Mouse (Mus musculus) layer of hippocampus, adult 2 months (tissue): Measurements from ENCODE around the gene Eaf1. TPM values are rescaled to one million over a fixed set of nuclear protein-coding genes. Genes with fewer than 3 reads are reported as not detected.

ENCODE experiments used
- DNase-seq, 2 experiments: peaks; one replicate each; pipeline ENCODE4 v3.0.0; 2022; ENCODE audit warnings: low spot score in 2 of 2
- H3K27ac ChIP-seq: fragments of 200-600 bp; 2 replicates; pipeline ENCODE4 v1.8.1; 2022
- H3K4me3 ChIP-seq: fragments of 200-600 bp; 2 replicates; pipeline ENCODE4 v1.8.1; 2022; ENCODE audit warnings: mild to moderate bottlenecking
- CTCF ChIP-seq: fragments of 200-600 bp; conservative IDR thresholded peaks from 2 replicates; pipeline ENCODE4 v1.8.1; 2022; ENCODE audit warnings: antibody characterized with exemption, mild to moderate bottlenecking, moderate library complexity
- total RNA-seq, 2 experiments: library from RNA; stranded (reverse); gene quantifications; 2 replicates each; pipeline ENCODE4 v1.2.3; 2021

Gene Eaf1
- total RNA-seq, 2 experiments from 2014 or later: 13.7 to 19.4 TPM

GRCm38 (mm10) chr14:31525040-31525810 is 31.0 kb downstream of the Eaf1 start:
- DNase-seq: no peak
- no peak overlapping the region for H3K27ac ChIP-seq
- no peak for TF ChIP-seq CTCF
- no peak overlapping the region for H3K4me3 ChIP-seq

- Histone ChIP-seq H3K27ac (no peak overlapping the region), H3K4me3 (no peak overlapping the region)
- no peak for DNase-seq
- TF ChIP-seq CTCF: no peak
These were observed 36.6 kb downstream of the Eaf1 start for GRCm38 (mm10) chr14:31530847-31531246.

- TF ChIP-seq CTCF: no peak
- Histone ChIP-seq H3K4me3 (no peak overlapping the region), H3K27ac (no peak overlapping the region)
- no peak for DNase-seq
These were observed 37.4 kb downstream of the Eaf1 start for GRCm38 (mm10) chr14:31531506-31532148.

- H3K27ac ChIP-seq: no peak overlapping the region
- no peak overlapping the region for H3K4me3 ChIP-seq
- DNase-seq: no peak
- no peak for TF ChIP-seq CTCF
These were observed 38.5 kb downstream of the Eaf1 start for GRCm38 (mm10) chr14:31532656-31533055.

- H3K4me3 ChIP-seq: no peak overlapping the region
- no peak for DNase-seq
- TF ChIP-seq CTCF: no peak
- H3K27ac ChIP-seq: no peak overlapping the region
These were observed 43.1 kb downstream of the Eaf1 start for GRCm38 (mm10) chr14:31537298-31537697.

- H3K27ac ChIP-seq: no peak overlapping the region
- DNase-seq: no peak
- no peak overlapping the region for H3K4me3 ChIP-seq
- TF ChIP-seq CTCF: no peak
These were observed 49.8 kb downstream of the Eaf1 start for GRCm38 (mm10) chr14:31543885-31544442.

GRCm38 (mm10) chr14:31555021-31555420 is 60.8 kb downstream of the Eaf1 start:
- H3K27ac ChIP-seq: no peak overlapping the region
- peak; percentile 17; the same call in 1 of the 2 replicates for TF ChIP-seq CTCF
- DNase-seq: no peak
- H3K4me3 ChIP-seq: no peak overlapping the region

- Histone ChIP-seq H3K27ac (no peak overlapping the region), H3K4me3 (no peak overlapping the region)
- DNase-seq: no peak
- TF ChIP-seq CTCF: no peak
These were observed 61.8 kb downstream of the Eaf1 start for GRCm38 (mm10) chr14:31555963-31556434.

- no peak for DNase-seq
- no peak for TF ChIP-seq CTCF
- H3K27ac ChIP-seq: no peak overlapping the region
- H3K4me3 ChIP-seq: no peak overlapping the region
These were observed 62.5 kb downstream of the Eaf1 start for GRCm38 (mm10) chr14:31556526-31557260.

GRCm38 (mm10) chr14:31557273-31557672 is 63.1 kb downstream of the Eaf1 start:
- no peak for TF ChIP-seq CTCF
- H3K4me3 ChIP-seq: no peak overlapping the region

GRCm38 (mm10) chr14:31557784-31558183 is 63.6 kb downstream of the Eaf1 start:
- DNase-seq: no peak
- no peak for TF ChIP-seq CTCF
- Histone ChIP-seq H3K4me3 (no peak overlapping the region), H3K27ac (no peak overlapping the region)

More at GRCm38 (mm10) chr14:31557273-31557672, 63.1 kb downstream of the Eaf1 start:
- no peak for DNase-seq
- H3K27ac ChIP-seq: no peak overlapping the region

GRCm38 (mm10) chr14:31559216-31559615 is 65.0 kb downstream of the Eaf1 start:
- no peak for DNase-seq
- TF ChIP-seq CTCF: no peak
- Histone ChIP-seq H3K4me3 (no peak overlapping the region), H3K27ac (no peak overlapping the region)

Other genes with a start within 250 kb of the Eaf1 start
- gene Phf7, start 243.1 kb upstream of the Eaf1 start, total RNA-seq: 1 to 10 TPM; 5.3 to 6.0 TPM
- gene Bap1, start 242.9 kb upstream of the Eaf1 start, total RNA-seq: 100 to 1,000 TPM; 130 to 144 TPM
- 1 to 10 TPM; 4.6 to 5.8 TPM for gene Dnah1, start 170.5 kb upstream of the Eaf1 start, total RNA-seq
- 10 to 100 TPM; 35.6 to 39.4 TPM for gene Capn7, start 157.8 kb upstream of the Eaf1 start, total RNA-seq
- 100 to 1,000 TPM; 147 to 158 TPM for gene Sh3bp5, start 58.3 kb upstream of the Eaf1 start, total RNA-seq
- 10 to 100 TPM; 32.4 to 35.0 TPM for gene Mettl6, start 641 bp downstream of the Eaf1 start, total RNA-seq
- gene Colq, start 96.9 kb downstream of the Eaf1 start, total RNA-seq: under 1 TPM in 1 of 2 experiments, not detected in 1; 0.41 TPM
- under 1 TPM in 1 of 2 experiments, not detected in 1; 0.95 TPM for gene Gm49387, start 146.5 kb downstream of the Eaf1 start, total RNA-seq
- gene Btd, start 146.6 kb downstream of the Eaf1 start, total RNA-seq: 1 to 10 TPM; 9.6 TPM
- gene Hacl1, start 146.9 kb downstream of the Eaf1 start, total RNA-seq: 1 to 10 TPM; 7.0 to 9.4 TPM